Mouse (Mus musculus) hindbrain, embryonic 12.5 days (tissue): ENCODE measurements around the gene Pxn. TPM values are rescaled to one million over a fixed set of nuclear protein-coding genes. Genes with fewer than 3 reads are reported as not detected.

Experiments
- ATAC-seq: fragments of 200-750 bp; cut with Nextera tagmentation; 2 replicates; pipeline ENCODE4 v1.8.0; 2017; ENCODE audit warnings: moderate TSS enrichment; ENCODE audit not compliant: low FRiP score
- H3K27ac ChIP-seq: fragments of 300-500 bp; sonication (generic); 2 replicates; pipeline ENCODE4 v1.5.1; 2016; ENCODE audit warnings: mild to moderate bottlenecking
- H3K27me3 ChIP-seq: fragments of 300-500 bp; sonication (generic); 2 replicates; pipeline ENCODE4 v1.6.1; 2016; ENCODE audit warnings: mild to moderate bottlenecking
- H3K36me3 ChIP-seq: fragments of 300-500 bp; sonication (generic); 2 replicates; pipeline ENCODE4 v1.6.1; 2016; ENCODE audit warnings: mild to moderate bottlenecking
- H3K4me1 ChIP-seq: fragments of 300-500 bp; sonication (generic); 2 replicates; pipeline ENCODE4 v1.6.1; 2016
- H3K4me2 ChIP-seq: fragments of 300-500 bp; sonication (generic); replicated peaks from 2 replicates; pipeline ENCODE4 v1.6.1; 2016; ENCODE audit warnings: mild to moderate bottlenecking
- H3K4me3 ChIP-seq: fragments of 300-500 bp; sonication (generic); 2 replicates; pipeline ENCODE4 v1.5.1; 2016; ENCODE audit warnings: mild to moderate bottlenecking
- H3K9ac ChIP-seq: fragments of 300-500 bp; sonication (generic); 2 replicates; pipeline ENCODE4 v1.6.1; 2016; ENCODE audit warnings: mild to moderate bottlenecking, moderate library complexity
- H3K9me3 ChIP-seq: fragments of 300-500 bp; sonication (generic); replicated peaks from 2 replicates; pipeline ENCODE4 v1.6.1; 2016; ENCODE audit warnings: mild to moderate bottlenecking
- WGBS: fragments of 180-500 bp; shearing (Covaris S2); methylation state at CpG from one replicate; pipeline ENCODE4 v1.1.7; 2016; 5-methylcytosine and 5-hydroxymethylcytosine counted together
- microRNA-seq: library from miRNA; unstranded; fragments of <30 nt; microRNA quantifications from one replicate; pipeline ENCODE4, GENCODE M21; 2017
- polyA plus RNA-seq: library from polyadenylated mRNA; unstranded; fragments of >200 nt; fragmentation: Nextera tagmentation; extraction: Ambion mirVana; gene quantifications from 2 replicates; pipeline ENCODE4 v1.2.1, GENCODE M21; 2016

Gene Pxn
- polyA plus RNA-seq, 1 experiment from 2014 or later = 34.0 TPM

DNA sequence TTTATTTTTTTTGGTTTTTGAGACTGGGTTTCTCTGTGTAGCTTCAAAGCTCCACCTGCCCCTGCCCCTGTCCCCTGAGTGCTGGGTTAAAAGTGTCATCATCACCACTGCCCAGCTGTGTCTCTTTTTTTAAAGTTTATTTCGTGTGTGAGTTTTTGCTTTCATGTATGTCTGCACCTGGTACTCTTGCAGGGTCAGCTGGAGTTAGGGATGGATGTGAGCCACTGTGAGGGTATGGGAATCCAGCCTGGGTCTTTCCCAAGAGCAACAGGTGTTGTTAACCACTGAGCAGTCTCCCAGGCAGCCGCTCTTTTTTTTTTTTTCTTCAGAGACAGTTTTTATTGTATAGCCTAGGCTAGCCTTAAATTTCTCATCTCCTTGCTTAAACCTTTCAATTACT is 80.3 kb downstream of the Pxn start:
- no peak overlapping the region for H3K9ac ChIP-seq
- H3K36me3 ChIP-seq = peaks cover 96% of the 10 kb centered on the region
- WGBS = 90% methylated on average over 2 of the region's 2 CpGs
- peaks cover 19% of the 10 kb centered on the region; the same call in 1 of the 2 replicates for H3K9me3 ChIP-seq
- ATAC-seq = no peak
- H3K4me2 ChIP-seq = no peak overlapping the region
- no peak overlapping the region for H3K27ac ChIP-seq
- H3K4me3 ChIP-seq = no peak overlapping the region
- H3K4me1 ChIP-seq = no peaks in the 10 kb centered on the region
- H3K27me3 ChIP-seq = no peaks in the 10 kb centered on the region

DNA sequence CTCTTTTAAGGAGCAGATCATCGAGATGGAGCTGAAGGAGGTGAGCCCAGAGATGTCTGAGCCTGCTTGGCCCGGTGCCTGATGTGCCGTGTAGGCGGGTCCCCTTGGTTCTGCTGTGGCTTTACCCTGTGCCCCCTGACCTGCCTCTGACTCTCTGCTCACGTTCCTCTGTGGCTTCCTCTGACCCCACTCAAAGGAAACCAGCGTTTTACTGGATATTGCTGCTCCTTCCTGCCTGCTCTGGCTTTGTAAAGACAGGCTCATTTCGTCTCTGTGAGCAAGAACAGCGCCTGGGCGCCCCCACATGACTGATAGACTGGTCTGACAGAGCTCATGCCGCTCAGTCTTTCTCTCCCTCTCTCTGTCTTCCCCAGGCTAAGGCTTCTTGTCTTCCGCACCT is 84.6 kb downstream of the Pxn start:
- WGBS = 89% methylated on average over 11 of the region's 11 CpGs
- no peak overlapping the region for H3K4me2 ChIP-seq
- H3K4me3 ChIP-seq = no peak overlapping the region
- no peak overlapping the region for H3K9ac ChIP-seq
- no peak for ATAC-seq
- no peaks in the 10 kb centered on the region for H3K9me3 ChIP-seq
- no peaks in the 10 kb centered on the region for H3K27me3 ChIP-seq
- peaks cover 96% of the 10 kb centered on the region for H3K36me3 ChIP-seq
- H3K4me1 ChIP-seq = no peaks in the 10 kb centered on the region
- no peak overlapping the region for H3K27ac ChIP-seq

- Histone ChIP-seq H3K9ac (no peak overlapping the region), H3K27me3 (no peaks in the 10 kb centered on the region), H3K4me1 (no peaks in the 10 kb centered on the region), H3K9me3 (no peaks in the 10 kb centered on the region), H3K4me2 (no peak overlapping the region), H3K4me3 (no peak overlapping the region), H3K36me3 (peaks cover 96% of the 10 kb centered on the region), H3K27ac (no peak overlapping the region)
- ATAC-seq = no peak
- 98% methylated on average over 2 of the region's 2 CpGs for WGBS
Measured at GRCm38 (mm10) chr5:115591506-115591905, 85.0 kb downstream of the Pxn start.

GRCm38 (mm10) chr5:115603561-115603960 is 97.1 kb downstream of the Pxn start:
- H3K4me3 ChIP-seq = no peak overlapping the region
- H3K9ac ChIP-seq = no peak overlapping the region
- H3K4me2 ChIP-seq = no peak overlapping the region
- no peak overlapping the region for H3K27ac ChIP-seq
- H3K9me3 ChIP-seq = no peaks in the 10 kb centered on the region
- H3K4me1 ChIP-seq = no peaks in the 10 kb centered on the region
- WGBS = 92% methylated on average over 6 of the region's 6 CpGs
- ATAC-seq = no peak
- no peaks in the 10 kb centered on the region for H3K27me3 ChIP-seq
- peaks cover 91% of the 10 kb centered on the region for H3K36me3 ChIP-seq

Small RNA genes within 50 kb of the gene (microRNA-seq; reads per million reads assigned to microRNA genes)
- not detected for gene Mir7029

Other genes starting within 250 kb of the Pxn start
- gene Rnf10, start 233.8 kb upstream of the Pxn start, polyA plus RNA-seq = 197 and 202 TPM in 2 replicates
- 48.1 and 51.3 TPM in 2 replicates for gene Coq5, start 227.0 kb upstream of the Pxn start, polyA plus RNA-seq
- gene Dynll1, start 205.7 kb upstream of the Pxn start, polyA plus RNA-seq = 1,295 and 1,383 TPM in 2 replicates
- gene Srsf9, start 179.5 kb upstream of the Pxn start, polyA plus RNA-seq = 306 and 309 TPM in 2 replicates
- 31.6 and 38.6 TPM in 2 replicates for gene Gatc, start 165.5 kb upstream of the Pxn start, polyA plus RNA-seq
- gene Triap1, start 165.5 kb upstream of the Pxn start, polyA plus RNA-seq = 49.5 and 54.5 TPM in 2 replicates
- gene Cox6a1, start 157.7 kb upstream of the Pxn start, polyA plus RNA-seq = 728 and 823 TPM in 2 replicates
- 128 and 131 TPM in 2 replicates for gene Msi1, start 77.1 kb upstream of the Pxn start, polyA plus RNA-seq
- gene Pla2g1b, start 40.4 kb upstream of the Pxn start, polyA plus RNA-seq = not detected in 2 replicates
- gene Sirt4, start 22.0 kb upstream of the Pxn start, polyA plus RNA-seq = 23.1 and 24.7 TPM in 2 replicates
- gene Rplp0, start 52.8 kb downstream of the Pxn start, polyA plus RNA-seq = 819 and 900 TPM in 2 replicates
- gene Gcn1l1, start 58.6 kb downstream of the Pxn start, polyA plus RNA-seq = 57.6 and 62.5 TPM in 2 replicates
- 19.7 and 20.6 TPM in 2 replicates for gene Rab35, start 125.2 kb downstream of the Pxn start, polyA plus RNA-seq
- 20.5 and 20.8 TPM in 2 replicates for gene Bicdl1, start 224.9 kb downstream of the Pxn start, polyA plus RNA-seq